Mouse (Mus musculus): ENCODE results near the gene Tcf19. TPM values are rescaled to one million over a fixed set of nuclear protein-coding genes. Genes with fewer than 3 reads are reported as not detected.
"Not testable (repeated sequence)": the region's sequence is repeated elsewhere in the genome, so short reads cannot be mapped to it uniquely, and the experiment has no call there.

Gene Tcf19
- total RNA-seq, 4 experiments from 2014 or later, result 0.32 to 0.67 (median 0.51) TPM

DNA sequence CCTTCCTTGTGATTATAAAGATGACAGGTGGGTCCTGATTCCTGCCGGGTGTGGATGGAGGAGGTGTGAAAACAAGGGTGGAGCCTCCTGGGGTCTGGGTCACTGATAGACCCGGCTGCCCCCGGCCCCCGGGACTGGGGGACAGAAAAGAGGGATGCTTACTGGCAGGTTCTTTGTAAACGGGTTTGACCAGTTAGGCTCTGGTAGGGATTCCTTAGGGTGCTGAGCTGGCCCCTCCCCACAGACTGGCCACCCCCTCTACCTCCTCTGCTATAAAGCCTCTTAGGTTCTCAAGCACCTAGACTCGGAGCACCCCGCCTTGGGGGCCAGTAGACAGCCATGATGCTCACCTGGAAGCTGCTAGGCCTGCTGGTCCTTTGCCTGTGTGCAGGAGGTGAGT is 16.3 kb upstream of the Tcf19 start, which contains the start of gene Psors1c2:
TSS of gene Psors1c2 (plus strand) at position 301 of the 400 bp plus-strand sequence.
- DNase-seq (ENCODE audit: low spot score in 2 of 2), result no peak

DNA sequence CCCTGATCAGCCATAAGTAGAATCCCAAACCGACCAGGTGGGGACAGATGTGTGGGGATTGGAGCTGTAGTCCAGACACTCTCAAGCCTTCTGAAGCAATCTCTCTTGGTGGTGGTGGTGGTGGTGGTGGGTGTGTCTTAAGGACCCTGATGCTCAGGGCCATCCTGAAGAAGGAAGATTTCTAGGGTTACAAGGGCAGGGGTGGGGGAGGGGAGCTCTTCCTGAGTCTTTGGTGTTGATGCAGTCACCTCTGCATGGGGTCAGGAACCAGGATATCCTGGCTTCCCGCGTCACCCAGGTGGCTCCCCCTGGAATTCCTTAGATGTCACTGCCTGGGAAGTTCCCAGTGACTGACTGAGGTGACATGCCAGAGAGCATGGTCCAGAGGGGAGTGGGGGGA is 15.7 kb upstream of the Tcf19 start:
- DNase-seq (ENCODE audit: low spot score in 2 of 2), result no peak

DNA sequence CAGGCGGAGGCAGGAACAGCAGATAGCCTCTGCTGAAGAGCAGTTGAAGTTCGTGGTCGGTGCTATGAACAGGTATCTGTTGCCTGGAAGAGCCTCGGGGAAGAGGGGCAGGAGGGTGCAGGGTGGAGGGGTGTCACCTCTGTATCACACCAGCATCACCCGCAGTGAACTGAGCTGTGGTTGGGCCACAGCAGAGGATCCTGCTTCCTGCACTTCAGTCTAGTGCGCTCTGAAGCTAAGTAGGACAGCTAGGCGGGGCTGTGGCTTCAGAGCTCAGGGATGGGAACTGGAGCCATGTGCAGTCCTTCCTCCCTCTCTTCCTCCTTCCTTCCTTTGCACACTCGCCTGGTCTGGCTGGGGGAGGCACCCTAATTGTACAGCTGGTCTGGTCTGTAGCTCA is 10.0 kb upstream of the Tcf19 start:
- DNase-seq (ENCODE audit: low spot score in 2 of 2), result no peak

DNA sequence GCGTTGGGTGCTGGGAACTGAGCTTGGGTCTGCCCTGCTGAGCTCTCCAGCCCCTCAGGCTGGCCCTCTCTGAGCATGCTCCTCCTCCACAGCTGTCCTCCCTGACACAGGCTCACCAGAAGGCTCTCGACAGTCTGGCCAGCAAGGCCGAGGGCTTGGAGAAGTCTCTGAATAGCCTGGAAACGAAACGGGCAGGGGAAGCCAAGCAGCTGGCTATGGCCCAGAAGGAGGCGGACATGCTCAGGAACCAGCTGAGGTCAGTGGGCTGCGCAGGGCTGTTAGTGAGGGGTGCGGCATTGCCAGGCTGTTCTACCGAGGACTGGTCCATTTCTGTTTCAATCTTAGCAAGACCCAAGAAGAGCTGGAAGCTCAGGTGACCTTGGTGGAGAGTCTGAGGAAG is 7.7 kb upstream of the Tcf19 start:
- DNase-seq (ENCODE audit: low spot score in 2 of 2), result no peak

DNA sequence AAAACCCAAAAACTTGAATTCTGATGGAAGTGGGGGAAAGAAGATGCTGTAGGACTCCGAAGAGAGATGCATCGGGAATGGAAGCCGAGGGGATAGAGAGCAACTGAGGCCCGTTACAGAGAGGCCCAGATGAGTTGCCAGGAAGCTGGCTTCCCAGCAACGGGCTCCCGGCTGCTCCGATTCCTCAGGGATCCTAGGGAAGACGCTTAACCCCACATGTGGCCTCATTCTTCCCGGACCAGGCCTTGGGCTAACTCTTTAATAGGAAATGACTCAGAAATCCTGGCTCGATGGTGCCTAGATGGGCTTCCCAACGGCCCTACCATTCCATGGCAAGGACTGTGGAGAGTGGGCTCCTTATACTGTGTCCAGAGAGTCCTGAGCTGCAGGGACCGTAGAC is 902 bp upstream of the Tcf19 start:
- no peak for DNase-seq (ENCODE audit: low spot score in 2 of 2)

DNA sequence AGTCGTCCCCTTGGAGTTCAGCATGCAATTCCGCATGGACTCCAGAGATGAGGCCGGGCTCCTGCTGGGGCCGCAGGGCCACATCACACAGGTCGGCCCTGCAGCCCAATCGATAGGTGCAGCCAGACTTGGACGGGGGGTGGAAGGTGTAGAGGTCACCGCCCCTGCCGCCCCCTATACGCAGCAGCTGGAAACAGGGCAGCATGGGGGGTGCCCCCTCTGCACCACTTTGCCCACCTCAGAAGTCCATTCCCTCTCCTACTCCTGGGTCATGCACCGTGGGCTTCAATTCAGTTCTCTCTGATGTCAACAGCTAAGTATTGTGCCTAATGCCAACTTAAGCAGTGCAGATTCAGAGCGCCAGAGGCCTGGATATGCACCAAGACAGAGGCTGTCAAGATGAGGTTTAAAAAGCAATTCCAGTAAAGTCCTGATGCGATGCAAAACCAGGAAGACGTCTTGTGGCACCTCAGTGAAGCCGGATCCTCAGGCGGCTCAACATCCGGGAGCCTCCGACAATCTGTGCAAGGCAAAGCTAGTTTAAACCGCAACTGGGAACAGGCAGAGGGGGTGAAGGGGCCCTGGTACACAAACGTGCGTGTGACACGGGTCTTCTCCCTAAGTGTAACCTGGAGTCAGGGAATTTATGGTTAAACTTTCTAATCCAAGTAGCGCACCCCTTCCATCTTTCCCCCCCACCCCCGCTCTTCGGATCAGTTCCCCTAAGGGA is 548 bp downstream of the Tcf19 start:
- no peak for DNase-seq (ENCODE audit: low spot score in 2 of 2)

DNA sequence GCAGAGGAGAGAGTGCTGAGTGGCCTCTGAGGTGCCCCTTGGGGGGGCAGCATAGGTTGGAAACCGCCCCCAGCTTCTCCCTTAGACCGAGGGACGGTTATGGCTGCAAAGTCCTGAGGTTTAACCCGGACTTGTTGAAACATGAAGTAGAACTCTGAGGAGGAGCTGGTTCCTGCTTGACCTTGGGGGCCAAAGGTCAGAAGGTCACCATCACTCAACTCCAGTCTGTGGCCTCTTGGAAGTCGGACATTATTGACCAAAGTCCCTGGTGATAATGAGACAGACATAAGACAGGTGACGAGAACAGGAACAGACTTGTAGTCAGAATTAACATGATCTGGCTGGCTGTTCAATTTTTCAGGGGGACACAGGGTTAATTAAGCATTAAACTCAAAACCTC is 1.9 kb downstream of the Tcf19 start:
- DNase-seq (ENCODE audit: low spot score in 2 of 2), result no peak

DNA sequence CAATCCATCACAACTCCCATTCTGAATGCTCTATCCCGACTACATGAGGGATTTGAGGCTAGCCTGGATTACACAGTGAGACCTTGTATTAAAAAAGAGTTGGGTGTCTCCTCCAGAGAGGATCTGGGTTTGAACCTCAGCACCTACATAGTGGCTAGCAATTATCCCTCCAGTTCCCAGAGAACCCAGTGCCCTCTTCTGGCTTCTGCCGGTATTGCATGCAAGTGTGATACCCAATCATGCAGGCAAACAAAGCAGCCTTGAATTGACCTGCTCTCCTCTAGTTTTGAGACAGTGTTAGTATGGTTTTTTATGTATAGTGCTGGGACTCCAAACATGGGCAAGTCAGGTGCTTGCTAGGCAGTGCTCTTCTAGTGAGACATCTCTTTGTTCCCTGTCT is 2.7 kb downstream of the Tcf19 start:
- DNase-seq (ENCODE audit: low spot score in 2 of 2), result peak; percentile 40 to 46

DNA sequence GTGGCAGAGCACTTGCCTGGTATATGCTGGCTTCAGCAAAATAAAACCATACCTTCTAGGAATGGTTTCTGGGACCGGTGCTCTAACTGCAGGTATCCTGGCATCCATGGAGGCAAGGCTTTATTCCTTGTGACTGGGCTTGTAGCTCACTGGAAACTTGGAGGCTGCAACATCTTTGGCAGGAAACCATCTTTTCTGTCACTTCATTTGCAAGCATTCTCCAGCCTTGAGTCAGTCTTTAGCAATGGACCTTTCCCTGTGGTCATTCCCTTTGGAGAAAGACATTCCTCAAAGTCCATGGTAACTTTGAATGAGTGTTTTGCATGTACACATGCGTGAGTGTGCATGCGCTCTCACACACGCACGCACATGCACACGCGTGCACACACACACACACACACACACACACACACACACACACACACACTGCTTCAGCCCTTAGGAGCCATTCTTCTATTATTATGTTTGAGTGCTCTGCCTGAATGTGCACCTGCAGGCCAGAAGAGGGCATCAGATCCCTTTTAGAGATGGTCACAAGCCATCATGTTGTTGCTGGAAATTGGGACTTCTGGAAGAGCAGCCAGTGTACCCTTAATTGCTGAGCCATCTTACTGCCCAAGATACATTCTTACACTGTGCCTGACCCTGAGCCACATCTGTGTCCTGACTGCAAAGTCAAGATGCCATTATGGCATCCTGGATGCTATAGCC is 3.6 kb downstream of the Tcf19 start:
- no peak for DNase-seq (ENCODE audit: low spot score in 2 of 2)

DNA sequence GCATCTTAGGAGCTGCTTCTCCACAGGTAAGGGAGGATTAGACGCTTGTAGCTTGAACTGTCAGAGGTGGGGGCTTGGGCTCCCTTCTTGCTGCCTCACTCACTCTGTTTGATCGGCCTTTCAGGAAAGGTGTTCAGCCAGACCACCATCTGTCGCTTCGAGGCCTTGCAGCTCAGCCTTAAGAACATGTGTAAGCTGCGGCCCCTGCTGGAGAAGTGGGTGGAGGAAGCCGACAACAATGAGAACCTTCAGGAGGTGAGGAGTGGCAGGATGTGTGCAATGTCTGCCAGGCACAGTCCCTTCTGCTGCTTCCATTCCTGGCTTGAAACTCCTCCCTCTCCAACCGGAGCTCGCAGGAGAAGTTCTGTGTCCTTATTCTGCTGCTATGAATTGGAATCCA is 7.3 kb downstream of the Tcf19 start:
- DNase-seq (ENCODE audit: low spot score in 2 of 2), result no peak

DNA sequence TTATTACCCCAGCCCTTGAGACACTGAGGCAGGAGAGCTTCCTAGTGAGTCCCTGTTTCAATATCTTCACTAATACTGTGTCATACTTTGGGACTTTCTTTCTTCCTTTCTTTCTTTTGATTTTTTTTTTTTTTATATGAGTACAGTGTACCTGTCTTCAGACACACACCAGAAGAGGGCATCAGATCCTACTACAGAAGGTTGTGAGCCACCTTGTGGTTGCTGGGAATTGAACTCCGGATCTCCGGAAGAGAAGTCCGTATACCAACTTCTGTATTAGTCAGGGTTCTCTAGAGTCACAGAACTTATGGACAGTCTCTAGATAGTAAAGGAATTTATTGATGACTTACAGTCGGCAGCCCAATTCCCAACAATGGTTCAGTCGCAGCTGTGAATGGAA is 8.3 kb downstream of the Tcf19 start:
- not testable (repeated sequence) for DNase-seq (ENCODE audit: low spot score in 2 of 2)

DNA sequence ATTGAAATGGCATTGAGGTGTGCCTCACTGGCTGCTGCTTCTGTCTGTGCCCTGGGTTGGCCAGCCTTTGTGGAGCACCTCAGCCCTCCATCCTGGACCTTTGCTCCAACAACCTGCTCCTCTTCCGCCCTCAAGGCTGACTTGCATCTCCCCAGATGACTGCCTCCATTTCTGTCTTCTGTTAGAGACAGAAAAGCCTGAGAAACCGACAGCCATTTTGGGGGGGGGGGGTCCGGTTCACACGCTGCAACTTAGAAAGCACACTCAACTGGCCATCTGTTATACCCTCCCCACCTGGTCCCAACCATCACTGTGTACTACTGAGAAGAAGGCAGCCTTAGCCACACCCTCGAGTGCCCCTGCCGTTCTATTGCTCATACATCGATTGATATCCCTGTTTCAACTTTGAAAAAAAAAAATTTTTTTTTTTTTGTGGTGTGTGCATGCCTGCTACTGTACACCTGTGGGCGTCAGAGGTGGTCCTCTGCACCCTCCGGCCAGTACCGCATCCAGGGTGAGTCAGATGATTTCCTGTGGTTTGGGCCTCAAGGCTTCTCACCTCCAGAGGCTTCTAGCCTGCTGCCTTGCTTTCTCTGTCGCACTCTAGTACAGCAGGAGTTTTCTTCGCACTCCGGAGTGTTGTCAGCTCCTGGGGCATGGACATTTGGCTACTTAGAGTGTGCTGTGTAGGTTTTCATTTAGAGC is 8.9 kb downstream of the Tcf19 start:
- no peak for DNase-seq (ENCODE audit: low spot score in 2 of 2)

DNA sequence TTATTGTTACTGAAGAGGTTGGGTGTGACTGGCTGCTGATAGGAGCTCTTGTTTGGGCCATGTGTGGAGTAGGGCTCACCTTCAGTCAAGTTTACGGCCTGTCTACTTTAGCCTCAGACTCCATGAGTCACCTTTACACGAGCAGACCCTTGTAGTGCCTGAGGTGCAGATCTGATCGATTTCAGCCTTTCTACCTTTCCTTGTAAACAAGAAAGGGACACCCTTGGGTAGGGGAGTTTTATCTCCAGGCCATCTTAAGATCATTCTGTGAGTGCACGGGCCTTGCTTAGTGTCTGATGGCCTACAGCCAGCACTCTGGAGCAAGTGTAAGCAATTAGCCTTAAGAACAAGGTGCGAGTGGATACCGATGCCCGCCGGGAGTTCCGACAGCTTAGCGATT is 9.7 kb downstream of the Tcf19 start:
- DNase-seq (ENCODE audit: low spot score in 2 of 2), result no peak

DNA sequence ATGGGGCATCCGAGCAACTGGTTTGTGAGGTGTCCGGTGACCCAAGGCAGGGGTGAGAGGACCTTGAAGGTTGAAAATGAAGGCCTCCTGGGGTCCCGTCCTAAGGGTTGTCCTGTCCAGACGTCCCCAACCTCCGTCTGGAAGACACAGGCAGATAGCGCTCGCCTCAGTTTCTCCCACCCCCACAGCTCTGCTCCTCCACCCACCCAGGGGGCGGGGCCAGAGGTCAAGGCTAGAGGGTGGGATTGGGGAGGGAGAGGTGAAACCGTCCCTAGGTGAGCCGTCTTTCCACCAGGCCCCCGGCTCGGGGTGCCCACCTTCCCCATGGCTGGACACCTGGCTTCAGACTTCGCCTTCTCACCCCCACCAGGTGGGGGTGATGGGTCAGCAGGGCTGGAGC is 10.8 kb downstream of the Tcf19 start, which contains the start of gene Pou5f1:
TSS of gene Pou5f1 (plus strand) at position 243 of the 400 bp plus-strand sequence.
- no peak for DNase-seq (ENCODE audit: low spot score in 2 of 2)

DNA sequence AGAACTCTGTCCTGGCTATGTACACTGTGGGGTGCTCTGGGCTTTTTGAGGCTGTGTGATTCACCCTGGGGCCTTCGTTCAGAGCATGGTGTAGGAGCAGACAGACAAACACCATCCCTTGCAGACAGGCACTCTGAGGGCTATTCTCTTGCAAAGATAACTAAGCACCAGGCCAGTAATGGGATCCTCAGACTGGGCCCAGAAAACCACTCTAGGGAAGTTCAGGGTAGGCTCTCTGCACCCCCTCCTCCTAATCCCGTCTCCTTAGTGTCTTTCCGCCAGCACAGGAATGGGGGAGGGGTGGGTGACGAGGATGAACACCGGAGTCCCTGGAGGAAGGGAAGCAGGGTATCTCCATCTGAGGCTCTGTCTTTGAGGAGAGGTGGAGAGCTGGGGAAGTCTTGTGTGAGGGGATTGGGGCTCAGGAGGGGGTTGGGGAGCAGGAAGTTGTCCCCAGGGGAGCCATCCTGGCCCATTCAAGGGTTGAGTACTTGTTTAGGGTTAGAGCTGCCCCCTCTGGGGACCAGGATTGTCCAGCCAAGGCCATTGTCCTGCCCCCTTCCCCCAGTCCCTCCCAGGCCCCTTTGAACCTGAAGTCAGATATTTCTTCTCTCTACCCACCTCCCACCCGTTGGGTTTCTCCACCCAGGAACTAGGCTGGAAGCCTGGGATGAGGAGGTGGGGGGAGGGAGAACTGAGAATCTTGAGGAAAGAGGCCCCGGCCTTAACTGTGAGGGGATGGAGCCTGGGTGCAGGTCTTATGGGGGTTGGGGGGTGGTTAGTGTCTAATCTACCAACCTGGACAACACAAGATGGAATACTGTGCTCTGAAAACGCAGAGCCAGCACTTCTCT is 11.8 kb downstream of the Tcf19 start:
- no peak for DNase-seq (ENCODE audit: low spot score in 2 of 2)

DNA sequence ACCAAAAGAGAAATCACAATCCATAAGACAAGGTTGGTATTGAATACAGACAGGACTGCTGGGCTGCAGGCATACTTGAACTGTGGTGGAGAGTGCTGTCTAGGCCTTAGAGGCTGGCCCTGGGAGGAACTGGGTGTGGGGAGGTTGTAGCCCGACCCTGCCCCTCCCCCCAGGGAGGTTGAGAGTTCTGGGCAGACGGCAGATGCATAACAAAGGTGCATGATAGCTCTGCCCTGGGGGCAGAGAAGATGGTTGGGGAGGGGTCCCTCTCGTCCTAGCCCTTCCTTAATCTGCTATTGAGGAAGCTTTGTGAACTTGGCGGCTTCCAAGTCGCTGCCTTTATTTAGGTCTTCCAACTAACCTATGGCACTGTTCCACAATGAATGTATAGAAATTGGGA is 12.8 kb downstream of the Tcf19 start:
- DNase-seq (ENCODE audit: low spot score in 2 of 2), result no peak

DNA sequence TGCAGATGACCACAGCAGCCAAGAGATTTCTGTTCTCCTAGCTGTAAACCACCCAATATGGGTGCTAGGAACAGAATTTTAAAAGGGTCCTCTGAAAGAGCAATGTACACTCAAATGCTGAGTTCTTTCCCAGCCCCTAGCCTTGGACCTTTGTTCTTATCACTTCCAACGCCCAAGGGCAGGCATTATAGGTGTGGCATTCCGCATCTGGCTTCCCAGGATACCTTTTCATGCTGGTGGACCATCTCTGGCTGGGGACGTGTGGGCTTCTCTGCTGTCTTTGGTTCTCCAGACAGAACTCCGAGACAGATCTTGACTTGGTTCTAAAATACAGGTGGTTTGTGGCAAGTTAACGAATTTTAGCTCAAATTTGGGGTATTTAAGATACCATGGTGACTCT is 13.9 kb downstream of the Tcf19 start:
- no peak for DNase-seq (ENCODE audit: low spot score in 2 of 2)

DNA sequence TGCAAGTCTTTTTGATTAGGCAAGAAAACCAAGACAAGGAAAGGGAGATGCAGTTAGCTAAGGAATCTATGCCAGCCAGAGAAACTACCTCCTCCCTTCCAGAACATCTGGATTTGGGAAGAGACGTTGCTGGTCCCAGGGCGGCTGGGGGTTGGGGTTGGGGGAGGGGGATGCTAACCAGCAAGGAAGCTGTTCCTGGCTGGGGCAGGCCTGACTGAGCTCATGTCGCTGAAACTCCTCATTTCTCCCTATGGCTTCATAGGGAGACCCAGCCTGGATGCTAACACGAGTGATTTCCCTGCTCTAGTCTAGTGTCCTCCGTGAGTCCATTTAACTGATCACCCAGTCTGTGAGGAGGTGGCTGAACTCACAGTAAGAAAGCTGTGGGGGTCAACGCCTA is 14.4 kb downstream of the Tcf19 start:
- no peak for DNase-seq (ENCODE audit: low spot score in 2 of 2)

DNA sequence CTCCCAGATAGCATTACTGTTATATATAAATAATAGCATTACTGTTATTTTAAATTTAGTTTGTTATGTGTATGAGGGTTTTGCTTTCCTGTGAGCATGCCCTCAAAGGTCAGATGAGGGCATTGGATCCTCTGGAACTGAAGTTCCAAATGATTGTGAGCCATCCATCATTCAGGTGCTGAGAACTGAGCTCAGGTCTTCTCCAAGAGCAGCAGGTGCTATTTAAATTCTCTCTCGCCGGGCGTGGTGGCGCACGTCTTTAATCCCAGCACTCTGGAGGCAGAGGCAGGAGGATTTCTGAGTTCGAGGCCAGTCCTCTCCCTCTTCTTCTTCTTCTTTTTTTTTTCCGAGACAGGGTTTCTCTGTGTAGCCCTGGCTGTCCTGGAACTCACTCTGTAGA is 19.5 kb downstream of the Tcf19 start:
- DNase-seq (ENCODE audit: low spot score in 2 of 2), result no peak

DNA sequence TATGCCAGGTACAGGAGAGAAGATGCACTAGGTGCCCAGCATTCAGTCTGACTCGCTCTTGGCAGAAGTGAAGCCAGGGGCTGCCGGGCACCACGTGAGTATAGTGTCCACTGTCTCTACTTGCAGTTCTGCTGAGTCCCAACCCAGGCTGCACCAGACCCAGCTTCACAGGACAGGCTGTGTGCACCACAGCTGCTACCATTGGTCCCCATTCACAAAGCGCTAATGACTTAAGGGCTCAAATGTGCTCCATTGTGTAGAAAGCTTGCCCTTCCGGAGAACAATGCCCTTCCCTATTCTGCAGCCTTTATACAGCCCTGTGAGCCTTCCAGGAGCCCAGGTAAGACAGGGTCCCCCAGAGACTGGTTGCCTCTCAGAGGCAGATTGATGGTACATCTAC is 26.3 kb downstream of the Tcf19 start:
- no peak for DNase-seq (ENCODE audit: low spot score in 2 of 2)

DNA sequence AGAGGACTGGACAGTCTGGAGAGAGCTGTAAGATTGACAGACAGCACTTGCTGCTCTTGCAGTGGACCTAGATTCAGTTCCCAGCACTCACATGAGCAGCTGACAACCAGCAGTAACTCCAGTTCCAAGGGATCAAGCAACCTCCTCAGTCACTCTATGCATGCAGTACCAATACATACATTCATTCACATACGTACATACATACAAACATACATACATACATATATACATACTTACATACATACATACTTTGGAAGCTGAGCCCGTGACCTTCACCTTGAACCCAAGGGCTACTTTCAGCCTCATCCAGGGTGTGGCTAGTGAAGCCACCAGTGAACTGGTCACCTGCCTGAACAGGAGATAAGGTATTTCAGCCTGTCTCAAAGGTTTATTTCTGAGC is 28.6 kb downstream of the Tcf19 start:
- no peak for DNase-seq (ENCODE audit: low spot score in 2 of 2)

DNA sequence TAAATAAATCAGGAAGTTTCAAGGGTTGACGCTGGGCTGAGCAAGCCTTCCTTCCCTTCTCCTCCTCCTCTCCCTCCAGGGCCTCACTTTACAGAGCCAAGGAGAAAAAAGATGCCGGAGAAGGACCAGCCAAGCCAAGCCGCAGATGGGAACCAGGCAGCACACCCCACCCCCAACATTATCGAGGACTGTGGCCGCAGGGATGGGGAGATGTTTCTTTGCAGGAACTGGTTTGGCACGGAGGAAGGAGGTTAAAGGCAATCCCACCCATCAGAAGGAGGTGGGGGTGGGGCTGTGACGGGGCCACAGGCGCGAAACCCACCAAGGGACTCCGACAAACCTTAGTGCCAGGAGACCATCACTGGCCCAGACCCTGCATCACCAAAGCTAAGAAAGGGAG is 29.9 kb downstream of the Tcf19 start:
- no peak for DNase-seq (ENCODE audit: low spot score in 2 of 2)
